Mouse (Mus musculus) 3134 (cell line): Measurements from ENCODE around the gene Bmx.

Experiments
- DNase-seq: peaks from one replicate; pipeline ENCODE4 v3.0.0-alpha.2; 2011; ENCODE audit warnings: low spot score; ENCODE audit not compliant: insufficient read length; ENCODE audit errors: extremely low read depth

The Bmx gene

GRCm38 (mm10) chrX:164258057-164258456 is at the start of gene Bmx:
TSS of gene Bmx (minus strand) at chrX:164258193.
- no peak for DNase-seq

GRCm38 (mm10) chrX:164306250-164306649 is 48.3 kb upstream of the Bmx start:
- DNase-seq: no peak

- DNase-seq: no peak
Measured at GRCm38 (mm10) chrX:164291147-164291546, 33.2 kb upstream of the Bmx start.

GRCm38 (mm10) chrX:164287077-164287476 is 29.1 kb upstream of the Bmx start:
- DNase-seq: no peak

GRCm38 (mm10) chrX:164283808-164284207 is 25.8 kb upstream of the Bmx start:
- peak; percentile 2 for DNase-seq

- DNase-seq: no peak
Measured at GRCm38 (mm10) chrX:164280918-164281647, 23.1 kb upstream of the Bmx start.

- no peak for DNase-seq
Measured at GRCm38 (mm10) chrX:164275536-164275935, 17.5 kb upstream of the Bmx start.

GRCm38 (mm10) chrX:164270603-164271002 is 12.6 kb upstream of the Bmx start:
- DNase-seq: no peak

- peak; percentile 86 for DNase-seq
Measured at GRCm38 (mm10) chrX:164269285-164269761, 11.3 kb upstream of the Bmx start, which contains the start of gene Pir. TSS of gene Pir (plus strand) at chrX:164269371.

- no peak for DNase-seq
Measured at GRCm38 (mm10) chrX:164264861-164265260, 6.9 kb upstream of the Bmx start.

- DNase-seq: no peak
Measured at GRCm38 (mm10) chrX:164262286-164262685, 4.3 kb upstream of the Bmx start.

GRCm38 (mm10) chrX:164258662-164259061 is 669 bp upstream of the Bmx start:
- no peak for DNase-seq

GRCm38 (mm10) chrX:164256527-164256926 is 1.5 kb downstream of the Bmx start:
- DNase-seq: no peak

GRCm38 (mm10) chrX:164246722-164247121 is 11.3 kb downstream of the Bmx start:
- DNase-seq: no peak

GRCm38 (mm10) chrX:164245714-164246113 is 12.3 kb downstream of the Bmx start:
- DNase-seq: peak; percentile 10

- no peak for DNase-seq
Measured at GRCm38 (mm10) chrX:164233380-164233779, 24.6 kb downstream of the Bmx start.

- no peak for DNase-seq
Measured at GRCm38 (mm10) chrX:164221989-164222388, 36.0 kb downstream of the Bmx start.

GRCm38 (mm10) chrX:164200547-164200946 is 57.4 kb downstream of the Bmx start:
- no peak for DNase-seq

- no peak for DNase-seq
Measured at GRCm38 (mm10) chrX:164197679-164198078, 60.3 kb downstream of the Bmx start.

GRCm38 (mm10) chrX:164189880-164190279 is 68.1 kb downstream of the Bmx start:
- DNase-seq: no peak

- DNase-seq: peak; percentile 32
Measured at GRCm38 (mm10) chrX:164183844-164184243, 74.1 kb downstream of the Bmx start.

GRCm38 (mm10) chrX:164179746-164180145 is 78.2 kb downstream of the Bmx start:
- DNase-seq: no peak
